10 mouse cellular contexts compared by ENCODE assay signal in genomic region chr4:108664407-108664806, GRCm38 (mm10). TPM values are rescaled to one million over a fixed set of nuclear protein-coding genes. Genes with fewer than 3 reads are reported as not detected.
DNase-seq lines count a peak whose midpoint lies in the region; ATAC-seq and TF ChIP-seq lines count a peak whose summit lies in the region.
"Had no signal": no experiment of that assay in that cellular context is flagged by ENCODE, and none has a peak within 500 bp of the region (broad histone marks: within the 10 kb centered on the region; RNA-seq: fewer than 3 reads in every experiment).

No protein-coding gene starts in this region.

- no peak for ATAC-seq in kidney, embryonic 14.5 days (ENCODE audit: low FRiP score, low TSS enrichment)
- ATAC-seq in erythroblast, adult 5-6 weeks (replicated peaks; ENCODE audit: low FRiP score, poor library complexity, severe bottlenecking) = no peak

- no peaks in the 10 kb centered on the region for H3K27me3 ChIP-seq in kidney, embryonic 14.5 days (ENCODE audit: control insufficient read depth, insufficient read depth, low read length)
- H3K27me3 ChIP-seq in E14TG2a.4 (ENCODE audit: insufficient read depth, low read length) = no peaks in the 10 kb centered on the region

- 67% methylated on average over 2 of the region's 2 CpGs for WGBS in kidney, embryonic 14.5 days
- WGBS in large intestine, adult 2 months = 22% methylated on average over 2 of the region's 2 CpGs

- peak; percentile 69 for TF ChIP-seq CTCF in E14TG2a.4 (conservative IDR thresholded peaks at IDR 0.05; ENCODE audit: low read length)

- peaks cover 8% of the 10 kb centered on the region; the same call in 1 of the 2 replicates for H3K36me3 ChIP-seq in kidney, embryonic 14.5 days (ENCODE audit: control insufficient read depth, insufficient read depth, low read length)
- H3K36me3 ChIP-seq in E14TG2a.4 (ENCODE audit: insufficient read depth, low read length) = no peaks in the 10 kb centered on the region

- no peak overlapping the region for H3K4me2 ChIP-seq in kidney, embryonic 14.5 days (replicated peaks; ENCODE audit: low read depth, low read length)

- no peaks in the 10 kb centered on the region for H3K9me3 ChIP-seq in kidney, embryonic 14.5 days (ENCODE audit: control insufficient read depth, low read length)
- H3K9me3 ChIP-seq in E14TG2a.4 (ENCODE audit: low read length) = no peaks in the 10 kb centered on the region

- H3K4me3 ChIP-seq in kidney, embryonic 14.5 days (ENCODE audit: low read length) = no peak overlapping the region
- H3K4me3 ChIP-seq in E14TG2a.4 (replicated peaks; ENCODE audit: low read length) = no peak overlapping the region
- H3K4me3 ChIP-seq: myocyte had no signal

- no peak overlapping the region for H3K9ac ChIP-seq in kidney, embryonic 14.5 days (ENCODE audit: low read depth, low read length)

- peak; percentile 19 for DNase-seq in kidney, adult 9 months
- DNase-seq in R1 (ENCODE audit: low read depth, low spot score) = peak; percentile 86
- peak; percentile 21 for DNase-seq in large intestine, adult 2 months (ENCODE audit: low read depth, low spot score)
- DNase-seq in urinary bladder, adult 2 months (ENCODE audit: low spot score) = no peak
- no peak for DNase-seq in right cerebral cortex, postnatal 4 days
- DNase-seq: thymus, postnatal 14 days had no signal

- no peaks in the 10 kb centered on the region for H3K4me1 ChIP-seq in kidney, embryonic 14.5 days (ENCODE audit: control insufficient read depth, insufficient read depth, low read length)
- peaks cover 10% of the 10 kb centered on the region for H3K4me1 ChIP-seq in E14TG2a.4 (replicated peaks; ENCODE audit: low read depth, low read length)

- no peak overlapping the region for H3K27ac ChIP-seq in kidney, embryonic 14.5 days (ENCODE audit: low read depth, low read length)

RNA-seq across cellular contexts. Expression of gene Cc2d1b, which starts 44.7 kb away (rescaled TPM):
- polyA plus RNA-seq in kidney, embryonic 14.5 days (2014; fragmentation: Nextera tagmentation; extraction: Ambion mirVana) = 19.6 and 31.8 TPM in 2 replicates
- polyA plus RNA-seq in large intestine, adult 2 months (2012; rRNA removed) = 20.8 and 25.4 TPM in 2 replicates
- total RNA-seq in erythroblast, adult 5-6 weeks (2015; ENCODE audit: low replicate concordance) = 2.7 and 13.0 TPM in 2 replicates
- 8.3 and 8.8 TPM in 2 replicates for total RNA-seq in erythroblast, adult 5-6 weeks (2017; ENCODE audit: low replicate concordance)
- 37.5 and 39.2 TPM in 2 replicates for polyA plus RNA-seq in urinary bladder, adult 2 months (2012; rRNA removed)

RNA-seq across cellular contexts. Expression of gene 3110021N24Rik, which starts 55.0 kb away (rescaled TPM):
- 2.1 and 3.3 TPM in 2 replicates for polyA plus RNA-seq in kidney, embryonic 14.5 days (2014; fragmentation: Nextera tagmentation; extraction: Ambion mirVana)
- polyA plus RNA-seq in large intestine, adult 2 months (2012; rRNA removed) = 0.04 and 0.14 TPM in 2 replicates
- not detected in 2 replicates for total RNA-seq in erythroblast, adult 5-6 weeks (2015; ENCODE audit: low replicate concordance)
- total RNA-seq in erythroblast, adult 5-6 weeks (2017; ENCODE audit: low replicate concordance) = not detected in 2 replicates
- polyA plus RNA-seq in urinary bladder, adult 2 months (2012; rRNA removed) = 0.12 and 0.13 TPM in 2 replicates

Comparison
In these comparisons a context has a peak if more than half of its experiments do, and no peak if none do; other contexts are left out.
1. DNase-seq: peak in kidney, adult 9 months (single experiment), R1 (single experiment) and large intestine, adult 2 months (single experiment); none in urinary bladder, adult 2 months (single experiment) and right cerebral cortex, postnatal 4 days (single experiment).